Mouse (Mus musculus) bone marrow, adult 2 months (tissue): ENCODE measurements around the gene Hoxa10. TPM values are rescaled to one million over a fixed set of nuclear protein-coding genes. Genes with fewer than 3 reads are reported as not detected.

ENCODE experiments used
- H3K27ac ChIP-seq: fragments of 200-500 bp; 2 replicates; pipeline ENCODE4 v1.5.1; 2012; ENCODE audit warnings: low read depth, mild to moderate bottlenecking, control low read depth, inconsistent platforms, low read length; ENCODE audit not compliant: control insufficient read depth, poor library complexity, insufficient read depth
- H3K4me1 ChIP-seq: fragments of 200-500 bp; 2 replicates; pipeline ENCODE4 v1.6.1; 2011; ENCODE audit warnings: low read length; ENCODE audit not compliant: control insufficient read depth, insufficient read depth
- H3K4me3 ChIP-seq: fragments of 200-500 bp; replicated peaks from 2 replicates; pipeline ENCODE3; 2011; ENCODE audit warnings: mild to moderate bottlenecking, low read depth, low read length, control low read depth; ENCODE audit not compliant: control insufficient read depth
- CTCF ChIP-seq: fragments of 200-500 bp; IDR thresholded peaks from 2 replicates; pipeline ENCODE4 v1.5.1; 2011; ENCODE audit warnings: low read length, control low read depth; ENCODE audit not compliant: control insufficient read depth, insufficient read depth
- POLR2A ChIP-seq: fragments of 200-500 bp; IDR thresholded peaks from 2 replicates; pipeline ENCODE4 v1.6.1; 2011; ENCODE audit warnings: low read depth, mild to moderate bottlenecking, control low read depth, low read length, borderline replicate concordance; ENCODE audit not compliant: control insufficient read depth
- WGBS: fragments of 180-500 bp; shearing (Covaris S2); methylation state at CpG from one replicate; pipeline ENCODE4 v1.1.7; 2018; 5-methylcytosine and 5-hydroxymethylcytosine counted together
- polyA plus RNA-seq: library from polyadenylated mRNA; stranded (reverse); fragments of >200 nt; gene quantifications from 2 replicates; pipeline ENCODE4 v1.2.4, GENCODE M21; 2011; ENCODE audit warnings: low replicate concordance; ENCODE audit not compliant: missing spikeins, insufficient read depth, insufficient read length

The Hoxa10 gene
- polyA plus RNA-seq, 1 experiment = 1.6 TPM

GRCm38 (mm10) chr6:52259811-52260261 lies 19.2 kb upstream of the Hoxa10 start:
- WGBS = 2% methylated on average over 39 of the region's 39 CpGs
- no peaks in the 10 kb centered on the region for H3K4me1 ChIP-seq
- no peak overlapping the region for H3K4me3 ChIP-seq
- TF ChIP-seq CTCF = no peak
- no peak for TF ChIP-seq POLR2A
- no peak overlapping the region; the same call in 1 of the 2 replicates for H3K27ac ChIP-seq

- 2% methylated on average over 25 of the region's 25 CpGs for WGBS
- TF ChIP-seq POLR2A (no peak), CTCF (no peak)
Observed at GRCm38 (mm10) chr6:52259081-52259790, 18.6 kb upstream of the Hoxa10 start.

GRCm38 (mm10) chr6:52256956-52257355 lies 16.3 kb upstream of the Hoxa10 start:
- peak; percentile 68 for TF ChIP-seq CTCF
- no peak for TF ChIP-seq POLR2A
- no peak overlapping the region for H3K27ac ChIP-seq
- H3K4me3 ChIP-seq = no peak overlapping the region
- WGBS = under 1% methylated on average over 6 of the region's 6 CpGs
- no peaks in the 10 kb centered on the region for H3K4me1 ChIP-seq

More at GRCm38 (mm10) chr6:52259081-52259790, 18.6 kb upstream of the Hoxa10 start:
- H3K4me3 ChIP-seq = no peak overlapping the region
- H3K27ac ChIP-seq = no peak overlapping the region
- H3K4me1 ChIP-seq = no peaks in the 10 kb centered on the region

- no peak for TF ChIP-seq CTCF
- TF ChIP-seq POLR2A = no peak
- H3K4me3 ChIP-seq = no peak overlapping the region
- no peaks in the 10 kb centered on the region for H3K4me1 ChIP-seq
- no peak overlapping the region; the same call in 1 of the 2 replicates for H3K27ac ChIP-seq
- WGBS = 3% methylated on average over 59 of the region's 59 CpGs
Observed at GRCm38 (mm10) chr6:52253511-52254500, 13.2 kb upstream of the Hoxa10 start.

GRCm38 (mm10) chr6:52252775-52253376 lies 12.2 kb upstream of the Hoxa10 start:
- no peak for TF ChIP-seq CTCF
- no peak for TF ChIP-seq POLR2A
- Histone ChIP-seq H3K4me1 (no peaks in the 10 kb centered on the region), H3K4me3 (no peak overlapping the region), H3K27ac (no peak overlapping the region)
- 4% methylated on average over 35 of the region's 35 CpGs for WGBS

- Histone ChIP-seq H3K27ac (no peak overlapping the region), H3K4me3 (no peak overlapping the region), H3K4me1 (no peaks in the 10 kb centered on the region)
- no peak for TF ChIP-seq CTCF
- no peak for TF ChIP-seq POLR2A
- WGBS = 10% methylated on average over 24 of the region's 24 CpGs
Observed at GRCm38 (mm10) chr6:52252016-52252774, 11.5 kb upstream of the Hoxa10 start.

GRCm38 (mm10) chr6:52251177-52251879 lies 10.7 kb upstream of the Hoxa10 start:
- 12% methylated on average over 7 of the region's 7 CpGs for WGBS
- H3K4me1 ChIP-seq = no peaks in the 10 kb centered on the region
- H3K27ac ChIP-seq = no peak overlapping the region
- TF ChIP-seq CTCF = no peak
- no peak for TF ChIP-seq POLR2A
- no peak overlapping the region for H3K4me3 ChIP-seq
